Mouse (Mus musculus) thymus, postnatal 10 days (tissue): ENCODE measurements around the gene C130032M10Rik.
"Not testable (repeated sequence)": the region's sequence is repeated elsewhere in the genome, so short reads cannot be mapped to it uniquely, and the experiment has no call there.

Experiments used
- DNase-seq, 2 experiments: peaks; one replicate each; pipeline ENCODE4 v3.0.0; 2021; ENCODE audit warnings: low spot score in 2 of 2

C130032M10Rik gene

GRCm38 (mm10) chr9:114518812-114519477, 3.4 kb downstream of the C130032M10Rik start:
- DNase-seq: no peak

- not testable (repeated sequence) for DNase-seq
Observed at GRCm38 (mm10) chr9:114520529-114520928, 5.0 kb downstream of the C130032M10Rik start.

GRCm38 (mm10) chr9:114522041-114522440, 6.5 kb downstream of the C130032M10Rik start:
- no peak for DNase-seq

GRCm38 (mm10) chr9:114522501-114522900, 7.0 kb downstream of the C130032M10Rik start:
- DNase-seq: no peak

GRCm38 (mm10) chr9:114525073-114525633, 9.7 kb downstream of the C130032M10Rik start:
- DNase-seq: no peak

GRCm38 (mm10) chr9:114525891-114526290, 10.4 kb downstream of the C130032M10Rik start:
- DNase-seq: no peak

- no peak for DNase-seq
Observed at GRCm38 (mm10) chr9:114526581-114526980, 11.1 kb downstream of the C130032M10Rik start.

GRCm38 (mm10) chr9:114527085-114527484, 11.6 kb downstream of the C130032M10Rik start:
- peak; percentile 43 to 62 for DNase-seq

- DNase-seq: no peak
Observed at GRCm38 (mm10) chr9:114527992-114528679, 12.6 kb downstream of the C130032M10Rik start.

- no peak for DNase-seq
Observed at GRCm38 (mm10) chr9:114528680-114529048, 13.2 kb downstream of the C130032M10Rik start.

- DNase-seq: no peak
Observed at GRCm38 (mm10) chr9:114531276-114531675, 15.8 kb downstream of the C130032M10Rik start.

- no peak for DNase-seq
Observed at GRCm38 (mm10) chr9:114533848-114534247, 18.4 kb downstream of the C130032M10Rik start.

GRCm38 (mm10) chr9:114534747-114535517, 19.4 kb downstream of the C130032M10Rik start:
- DNase-seq: no peak

GRCm38 (mm10) chr9:114536628-114537027, 21.1 kb downstream of the C130032M10Rik start:
- no peak for DNase-seq

GRCm38 (mm10) chr9:114538996-114539563, 23.6 kb downstream of the C130032M10Rik start:
- DNase-seq: no peak

GRCm38 (mm10) chr9:114541279-114541741, 25.8 kb downstream of the C130032M10Rik start:
- DNase-seq: no peak

- no peak for DNase-seq
Observed at GRCm38 (mm10) chr9:114543882-114544753, 28.6 kb downstream of the C130032M10Rik start.

GRCm38 (mm10) chr9:114544754-114545393, 29.4 kb downstream of the C130032M10Rik start:
- DNase-seq: no peak

- DNase-seq: peak; percentile 27 to 50
Observed at GRCm38 (mm10) chr9:114546765-114547164, 31.3 kb downstream of the C130032M10Rik start.

GRCm38 (mm10) chr9:114547643-114548077, 32.2 kb downstream of the C130032M10Rik start:
- no peak for DNase-seq
